Mouse (Mus musculus) embryo, embryonic 11 days (tissue): ENCODE measurements around the gene Abcf2.
"Not testable (repeated sequence)": the region's sequence is repeated elsewhere in the genome, so short reads cannot be mapped to it uniquely, and the experiment has no call there.

Source experiments
- DNase-seq: peaks from one replicate; pipeline ENCODE4 v3.0.0-alpha.2; 2015

The Abcf2 gene

DNA sequence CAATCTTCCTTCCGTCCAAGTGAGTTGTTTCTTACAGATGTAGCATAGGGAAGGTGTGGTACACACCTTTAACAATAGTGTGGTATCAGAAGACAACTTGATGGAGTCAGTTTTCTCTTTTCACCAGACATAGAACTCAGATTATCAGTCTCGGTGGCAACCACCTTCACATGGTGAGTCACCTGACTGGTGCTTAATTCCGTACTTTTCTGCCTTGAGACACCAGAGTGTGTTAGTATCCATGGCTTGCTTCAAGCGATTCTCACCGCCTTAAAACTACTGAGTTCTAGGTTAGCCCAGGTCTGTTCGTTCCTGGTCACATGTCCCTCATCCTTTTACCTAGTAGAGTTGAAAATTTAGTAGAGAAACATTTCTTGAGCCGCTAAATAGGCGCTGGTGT lies 8.8 kb upstream of the Abcf2 start:
- DNase-seq, result no peak

DNA sequence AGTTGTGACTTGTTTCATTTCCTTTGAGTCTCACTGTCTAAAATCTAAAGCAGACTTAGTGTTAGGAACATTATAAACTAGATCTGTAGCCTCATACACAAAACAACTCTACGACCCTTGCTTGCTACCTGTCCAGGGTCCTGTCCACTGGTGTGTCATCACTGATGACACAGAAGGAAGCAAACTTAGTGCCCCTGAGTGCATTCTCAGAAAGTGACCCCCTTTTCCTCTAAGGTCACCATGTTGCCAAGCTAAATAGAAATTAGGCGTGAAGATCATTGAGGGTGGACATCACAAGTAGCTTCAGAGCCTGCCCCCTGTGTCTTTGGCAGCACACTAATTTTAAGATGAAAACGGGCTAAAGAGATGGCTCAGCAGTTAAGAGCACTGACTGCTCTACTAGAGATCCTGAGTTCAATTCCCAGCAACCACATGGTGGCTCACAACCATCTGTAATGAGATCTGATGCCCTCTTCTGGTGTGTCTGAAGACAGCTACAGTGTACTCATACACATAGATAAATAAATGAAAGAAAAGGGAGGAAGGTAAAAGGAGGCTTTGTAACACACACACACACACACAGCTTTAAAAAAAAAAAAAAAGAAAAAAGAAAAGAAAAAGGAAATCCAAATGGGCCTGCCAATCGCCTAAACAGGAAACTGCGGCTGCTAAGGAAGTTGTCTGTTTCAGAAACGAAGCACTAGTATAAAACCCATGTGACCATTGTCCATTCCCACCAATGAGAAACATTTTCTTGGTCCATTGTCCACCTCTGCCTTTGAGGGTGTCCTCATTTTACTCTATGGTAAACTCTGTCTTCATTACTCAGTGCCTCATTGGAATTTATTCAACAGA lies 1.1 kb upstream of the Abcf2 start:
- DNase-seq, result no peak

DNA sequence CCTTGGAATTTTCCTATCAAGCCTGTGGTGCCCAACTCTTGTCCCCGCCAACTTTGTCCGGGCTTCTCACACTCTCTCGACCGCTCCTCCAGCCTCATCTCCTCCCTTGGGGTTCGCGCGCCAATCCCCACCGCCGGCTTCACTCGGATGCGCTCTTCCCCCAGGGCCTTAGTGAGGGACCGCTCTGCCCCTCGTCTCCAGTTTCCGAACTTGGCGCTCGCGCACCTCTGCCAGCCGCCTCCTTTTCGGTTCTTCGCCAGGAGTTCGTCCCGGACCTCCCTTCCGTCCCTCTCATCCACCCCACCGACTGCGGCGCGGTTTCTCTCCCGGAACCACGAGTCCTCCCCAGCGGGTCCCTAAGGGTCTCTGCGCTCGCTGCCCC lies 475 bp downstream of the Abcf2 start:
- DNase-seq, result peak; percentile 60

DNA sequence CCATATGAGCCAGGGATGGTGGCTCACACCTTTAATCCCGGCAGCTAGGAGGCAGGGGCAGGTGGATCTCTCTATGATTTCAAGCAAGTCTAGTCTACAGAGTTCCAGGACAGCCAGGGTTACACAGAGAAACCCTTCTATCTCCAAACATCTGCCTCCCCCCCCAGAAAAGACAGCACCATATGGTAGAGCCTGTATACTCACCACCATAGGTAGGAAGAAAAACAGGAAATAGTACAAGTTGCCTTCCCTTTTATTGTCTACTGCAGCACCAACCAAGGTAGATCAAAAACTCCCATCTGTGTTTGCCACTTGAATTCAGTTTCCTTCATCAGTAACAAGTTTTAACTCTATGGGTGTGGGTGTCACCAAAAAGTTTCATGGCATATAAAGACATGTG lies 1.3 kb downstream of the Abcf2 start:
- no peak for DNase-seq

DNA sequence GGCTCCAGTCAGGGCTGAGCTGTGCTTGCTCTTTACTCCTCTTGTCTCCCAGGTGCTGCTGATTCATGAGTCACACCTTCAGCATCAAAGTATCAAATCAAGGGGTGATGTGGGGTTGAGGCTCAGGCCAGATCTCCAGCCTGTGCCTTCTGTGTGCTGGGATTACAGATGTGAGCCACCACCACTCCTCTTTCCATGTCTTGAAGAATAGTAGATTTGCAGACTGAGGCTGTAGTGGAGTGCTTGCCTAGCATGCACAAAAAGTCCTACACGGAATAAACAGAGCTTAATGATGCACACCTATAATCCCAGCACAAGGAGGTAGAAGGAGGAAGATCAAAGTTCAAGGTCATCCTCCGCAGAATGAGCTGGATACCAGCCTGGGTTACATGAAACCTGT lies 20.6 kb downstream of the Abcf2 start, which contains the start of gene 4931409K22Rik:
4931409K22Rik (minus strand) TSS at position 101 of the 400 bp plus-strand sequence.
- no peak for DNase-seq

DNA sequence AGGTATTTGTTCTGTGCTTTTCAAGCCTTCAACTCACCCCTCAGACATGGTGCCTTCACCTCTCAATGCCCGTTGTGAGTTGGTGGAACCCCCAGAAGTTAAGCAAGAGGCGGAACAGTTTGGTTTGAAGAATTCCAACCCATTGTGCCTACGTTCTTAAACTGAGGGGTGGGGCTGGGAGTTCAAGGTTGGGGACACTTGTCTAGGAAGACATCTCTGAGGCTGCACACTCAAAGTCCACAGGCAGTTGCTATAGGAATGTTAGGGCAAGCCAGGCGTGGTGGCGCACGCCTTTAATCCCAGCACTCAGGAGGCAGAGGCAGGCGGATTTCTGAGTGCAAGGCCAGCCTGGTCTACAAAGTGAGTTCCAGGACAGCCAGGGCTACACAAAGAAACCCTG lies 21.9 kb downstream of the Abcf2 start:
- not testable (repeated sequence) for DNase-seq

DNA sequence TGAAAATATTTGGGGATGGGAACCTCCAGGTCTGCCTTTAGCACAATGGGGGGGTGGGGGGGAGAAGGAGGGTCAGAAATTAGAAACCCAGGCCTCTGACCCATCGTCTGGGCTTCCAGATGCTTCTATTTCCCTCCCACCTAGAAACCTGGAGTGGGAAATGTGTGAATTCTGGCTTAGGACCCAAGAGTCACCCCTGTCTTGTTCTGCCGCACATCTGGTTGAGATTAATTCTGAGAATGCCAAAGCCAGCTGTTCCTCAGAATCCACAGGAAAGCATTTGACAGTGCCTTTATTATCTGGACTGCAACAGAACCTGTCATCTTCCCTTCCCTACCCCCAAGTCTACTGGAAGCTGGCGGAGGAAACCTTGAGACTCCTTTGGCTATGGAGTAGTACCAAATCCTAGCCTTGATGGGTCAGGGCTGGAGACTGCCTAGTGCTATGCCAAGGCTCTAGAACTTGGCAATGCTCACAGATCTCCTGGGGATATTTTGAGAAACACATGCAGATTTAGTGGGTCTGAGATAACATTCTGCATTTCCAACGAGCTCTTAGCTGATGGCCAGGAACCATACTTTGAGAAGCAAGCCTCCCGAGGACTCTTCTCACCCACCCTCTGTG lies 23.5 kb downstream of the Abcf2 start:
- peak; percentile 62 for DNase-seq

DNA sequence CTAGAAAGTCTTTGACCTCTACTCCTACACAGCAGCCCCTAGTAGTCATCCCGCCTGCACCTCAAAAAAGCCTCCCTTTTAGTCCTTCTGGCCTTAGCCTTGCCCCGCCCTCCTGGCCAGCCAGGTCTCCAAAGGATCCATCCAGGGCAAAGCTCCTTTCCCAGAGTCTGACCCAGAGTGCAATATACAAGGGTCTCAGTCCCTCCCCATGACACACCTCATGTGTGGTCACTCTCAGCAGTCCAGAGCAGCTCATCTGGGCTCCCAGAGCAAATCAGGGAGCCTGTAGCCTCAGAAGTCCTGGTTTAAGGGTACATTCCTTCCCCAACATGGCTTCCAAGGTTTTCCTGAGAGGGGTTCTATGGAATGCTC lies 26.0 kb downstream of the Abcf2 start:
- no peak for DNase-seq

DNA sequence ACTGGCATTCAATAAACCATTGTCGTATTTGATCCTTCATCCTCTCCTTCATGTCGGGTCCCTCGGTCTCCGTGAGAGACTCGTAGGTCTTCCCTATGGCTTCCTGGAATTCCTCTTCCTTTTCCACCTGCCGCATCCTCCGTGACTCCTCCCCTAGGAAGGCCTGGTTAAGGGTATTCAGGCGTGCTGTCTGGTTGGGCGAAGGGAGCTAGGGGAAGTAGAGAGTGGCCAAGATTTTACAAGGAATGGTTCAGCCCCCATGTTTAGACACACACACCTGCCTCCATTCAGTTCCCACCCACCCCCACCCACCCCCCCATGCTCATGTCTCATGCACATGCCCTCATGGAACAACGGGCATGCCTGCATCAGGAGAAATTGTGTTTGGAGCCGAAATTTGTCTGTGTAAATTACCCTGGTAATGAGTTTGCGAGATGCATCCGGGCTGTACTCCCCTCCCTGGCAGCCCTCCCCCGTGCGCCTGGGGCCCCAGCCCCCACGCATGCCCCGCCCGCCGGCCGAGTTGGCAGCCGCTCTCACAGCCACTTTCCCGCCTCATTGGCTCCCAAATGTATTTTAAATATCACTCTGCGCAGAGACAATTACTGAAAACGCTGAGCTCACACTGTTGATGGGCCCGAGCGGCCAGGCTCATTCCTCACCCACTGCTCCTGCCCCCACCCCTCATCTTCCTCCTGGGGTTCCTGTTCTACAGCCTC lies 26.5 kb downstream of the Abcf2 start:
- peak; percentile 58 for DNase-seq

DNA sequence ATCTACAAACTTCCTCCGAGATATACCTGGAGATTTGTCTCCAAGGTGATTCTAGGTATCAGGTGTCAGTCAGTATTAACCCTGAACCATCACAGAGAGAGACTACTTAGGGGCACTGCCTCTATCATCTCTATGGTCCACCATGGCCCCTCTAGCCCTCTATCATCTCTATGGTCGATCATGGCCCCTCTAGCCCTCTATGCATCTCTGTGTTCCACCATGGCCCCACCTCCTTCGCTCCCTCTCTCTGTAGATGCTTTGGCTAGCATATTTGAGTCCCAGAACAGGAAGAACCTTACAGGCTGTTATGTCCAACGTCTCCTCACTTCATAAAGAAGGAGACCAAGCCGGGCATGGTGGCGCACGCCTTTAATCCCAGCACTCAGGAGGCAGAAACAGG lies 34.6 kb downstream of the Abcf2 start:
- DNase-seq, result no peak

DNA sequence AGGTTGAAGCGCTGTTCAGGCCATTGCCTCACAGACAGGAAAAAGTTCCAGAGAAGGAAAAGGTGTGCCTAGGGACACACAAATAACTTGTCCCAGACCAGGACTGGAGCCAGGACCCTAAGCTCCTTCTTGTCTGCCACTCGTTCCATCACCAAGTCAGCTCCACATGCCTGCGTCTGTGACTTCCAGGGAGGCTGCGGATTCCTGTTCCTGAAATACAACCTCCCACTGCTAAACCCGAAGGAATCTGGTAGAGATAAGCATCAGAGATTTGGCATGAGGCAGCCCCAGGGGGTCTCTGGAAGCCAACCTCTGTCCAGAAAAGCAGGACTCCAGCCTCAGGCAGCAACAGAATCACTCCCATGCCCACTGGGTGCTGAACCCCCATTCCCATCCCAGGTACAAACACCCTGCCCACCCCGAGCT lies 36.1 kb downstream of the Abcf2 start:
- DNase-seq, result no peak

DNA sequence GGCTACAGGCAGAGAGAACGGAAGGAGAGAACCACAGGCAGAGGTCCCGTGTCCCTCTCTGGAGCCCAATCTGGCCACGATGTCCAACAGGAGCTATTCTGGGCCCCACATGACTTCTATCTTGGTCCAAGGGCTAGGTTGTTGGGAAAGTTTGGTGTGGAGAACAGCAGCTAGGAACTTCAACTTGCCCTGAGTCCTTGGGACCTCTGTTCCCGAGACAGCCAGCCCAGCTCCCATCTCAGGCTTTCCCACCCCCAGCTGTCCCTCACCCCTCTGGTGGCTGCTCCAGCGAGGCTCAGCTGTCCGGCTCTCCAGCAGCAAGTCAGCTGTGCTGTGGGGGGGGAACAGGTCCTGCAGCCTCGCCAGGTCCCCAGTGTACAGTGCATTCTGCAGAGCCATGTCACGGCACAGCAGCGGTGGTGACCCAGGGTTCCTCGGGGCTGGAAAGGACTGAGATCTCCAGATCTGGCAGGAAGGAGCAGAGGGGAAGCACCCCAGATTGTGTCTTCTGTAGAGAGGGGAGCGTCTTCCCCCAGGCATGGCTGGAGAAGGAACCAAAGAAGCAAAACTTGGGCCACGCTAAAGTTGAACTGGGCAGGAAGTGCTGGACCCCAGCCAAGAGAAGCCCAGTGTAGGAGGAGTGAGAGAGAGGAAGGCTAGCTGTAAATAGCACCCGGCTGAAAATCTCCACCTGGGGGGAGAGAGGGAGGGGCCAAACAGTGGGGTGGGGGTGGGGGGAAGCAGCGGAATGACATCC lies 36.7 kb downstream of the Abcf2 start, which contains the start of gene Asb10:
Asb10 (minus strand) TSS at position 592 of the 757 bp plus-strand sequence.
- peak; percentile 17 for DNase-seq

DNA sequence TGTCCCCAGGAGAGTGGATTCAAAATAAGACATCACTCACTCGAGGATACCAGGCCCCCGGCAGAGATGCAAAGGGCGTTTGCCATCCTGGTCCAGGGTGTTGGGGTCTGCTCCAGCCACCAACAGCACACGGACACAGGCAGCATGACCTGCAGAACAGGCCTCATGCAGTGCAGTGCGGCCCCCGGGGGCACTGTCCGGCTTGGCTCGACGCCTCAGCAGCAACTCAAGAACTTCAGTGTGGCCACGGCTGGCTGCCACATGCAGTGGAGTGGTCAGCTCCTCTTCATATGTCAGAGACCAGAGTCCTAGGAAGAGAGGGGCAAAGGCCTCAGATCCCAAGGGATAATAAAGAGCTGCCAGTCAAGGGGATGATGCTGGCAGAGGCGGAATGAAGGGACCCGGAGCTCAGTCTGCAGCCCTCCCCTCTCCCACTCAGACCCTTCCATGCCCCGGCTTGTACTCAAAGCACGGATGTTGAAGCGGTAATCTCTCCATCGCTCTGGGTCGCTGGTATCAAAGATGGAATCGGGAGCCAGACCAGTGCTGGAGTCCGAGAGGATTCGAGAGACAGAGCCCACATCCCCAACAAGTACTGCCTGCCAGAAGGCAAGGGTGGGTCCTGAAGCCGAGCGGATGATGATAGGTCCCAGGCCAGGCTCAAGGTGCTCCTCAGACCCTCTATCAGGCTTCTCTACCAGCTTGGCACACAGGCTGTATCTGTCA lies 37.5 kb downstream of the Abcf2 start:
- no peak for DNase-seq

DNA sequence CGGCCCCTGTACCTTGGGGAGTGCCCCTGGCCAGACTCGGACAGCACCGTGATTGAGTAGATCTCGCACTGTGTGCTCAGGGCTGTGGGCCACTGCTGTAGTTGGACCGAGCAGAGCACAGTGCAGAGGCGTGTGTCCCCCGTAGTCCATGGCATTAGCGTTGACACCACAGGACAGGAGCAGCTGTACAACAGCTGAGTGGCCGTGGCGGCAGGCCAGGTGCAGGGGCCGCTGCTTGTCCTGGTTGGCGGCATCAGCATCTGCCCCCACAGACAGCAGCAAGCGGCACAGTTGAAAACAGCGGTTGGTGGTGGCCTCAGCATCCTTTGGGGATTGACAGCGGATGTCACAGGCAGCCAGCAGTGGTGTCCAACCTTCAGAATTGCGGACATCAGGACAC lies 39.6 kb downstream of the Abcf2 start:
- DNase-seq, result no peak

DNA sequence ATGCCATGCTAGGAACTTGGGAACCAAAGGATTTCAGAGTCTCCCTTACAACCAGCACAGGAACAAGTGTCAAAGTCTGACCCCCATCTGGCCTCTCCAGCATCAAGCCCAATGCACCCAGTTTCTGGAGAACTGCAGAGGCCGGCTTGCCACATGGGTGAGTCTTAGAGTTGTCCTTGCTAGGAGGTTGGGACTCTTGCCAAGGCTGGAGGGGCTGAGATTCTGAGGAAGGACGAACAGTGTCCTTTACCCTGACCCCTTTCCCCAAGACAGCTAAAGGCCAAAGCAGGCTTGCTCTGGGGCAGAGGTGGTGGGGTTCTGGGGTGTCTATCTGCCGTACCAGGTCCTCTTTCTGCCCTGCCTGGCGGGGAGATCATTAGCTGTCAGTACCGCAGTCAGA lies 40.8 kb downstream of the Abcf2 start:
- no peak for DNase-seq

DNA sequence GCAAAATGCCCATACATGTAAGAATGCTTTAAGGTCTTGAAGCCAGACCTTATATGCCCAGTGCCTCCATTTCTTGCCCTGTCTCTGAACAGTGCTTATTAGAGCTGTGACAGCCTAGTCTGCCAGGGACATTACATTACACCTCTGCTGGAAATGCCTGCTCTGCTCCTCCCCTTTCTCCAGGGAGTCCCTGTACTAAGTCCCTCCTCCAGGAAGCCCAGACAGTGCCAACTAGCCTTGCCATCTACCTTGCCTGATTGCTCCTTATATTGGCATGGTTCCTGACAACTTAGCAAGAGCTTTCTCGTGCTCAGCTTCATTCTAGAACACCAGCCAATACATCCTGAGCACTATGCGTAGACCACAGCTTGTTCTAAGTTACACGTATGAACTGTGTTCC lies 41.5 kb downstream of the Abcf2 start:
- DNase-seq, result no peak

DNA sequence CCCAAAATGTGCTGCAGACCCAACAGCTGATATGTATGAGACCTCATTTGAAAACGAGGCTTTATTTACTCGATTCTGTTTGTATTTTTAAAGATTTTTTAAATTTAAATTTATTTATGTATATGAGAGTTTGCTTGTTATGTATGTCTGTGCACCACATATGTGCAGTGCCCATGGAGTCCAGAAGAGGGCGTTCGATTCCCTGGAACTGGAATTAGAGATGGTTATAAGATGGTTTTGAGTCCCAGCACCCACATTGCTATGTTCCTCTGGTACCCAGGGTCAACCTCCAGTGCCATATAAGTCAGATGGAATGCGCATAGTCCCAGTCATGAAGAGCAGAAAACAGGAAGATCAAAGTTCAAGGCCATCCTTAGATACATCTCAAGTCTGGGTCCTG lies 43.0 kb downstream of the Abcf2 start:
- DNase-seq, result no peak

DNA sequence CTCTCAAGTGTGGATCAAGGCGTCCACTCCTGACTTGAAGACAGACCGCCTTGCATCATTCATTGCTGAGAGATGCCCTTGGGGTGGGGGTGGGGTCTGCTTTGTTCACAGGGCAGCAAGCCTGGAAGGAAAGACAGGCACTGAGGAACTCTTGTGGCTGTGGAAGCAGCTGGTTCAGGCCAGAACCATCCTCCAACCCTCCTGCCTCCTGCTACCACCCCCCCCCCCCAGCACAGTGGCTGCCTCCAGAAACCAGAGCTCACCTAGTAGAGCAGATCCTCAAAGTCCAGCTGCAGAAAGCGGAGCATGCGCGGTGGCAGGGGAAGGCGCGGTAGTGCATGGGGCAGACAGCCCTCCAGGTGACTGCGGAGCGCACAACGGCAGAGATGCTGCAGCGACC lies 43.9 kb downstream of the Abcf2 start:
- no peak for DNase-seq

DNA sequence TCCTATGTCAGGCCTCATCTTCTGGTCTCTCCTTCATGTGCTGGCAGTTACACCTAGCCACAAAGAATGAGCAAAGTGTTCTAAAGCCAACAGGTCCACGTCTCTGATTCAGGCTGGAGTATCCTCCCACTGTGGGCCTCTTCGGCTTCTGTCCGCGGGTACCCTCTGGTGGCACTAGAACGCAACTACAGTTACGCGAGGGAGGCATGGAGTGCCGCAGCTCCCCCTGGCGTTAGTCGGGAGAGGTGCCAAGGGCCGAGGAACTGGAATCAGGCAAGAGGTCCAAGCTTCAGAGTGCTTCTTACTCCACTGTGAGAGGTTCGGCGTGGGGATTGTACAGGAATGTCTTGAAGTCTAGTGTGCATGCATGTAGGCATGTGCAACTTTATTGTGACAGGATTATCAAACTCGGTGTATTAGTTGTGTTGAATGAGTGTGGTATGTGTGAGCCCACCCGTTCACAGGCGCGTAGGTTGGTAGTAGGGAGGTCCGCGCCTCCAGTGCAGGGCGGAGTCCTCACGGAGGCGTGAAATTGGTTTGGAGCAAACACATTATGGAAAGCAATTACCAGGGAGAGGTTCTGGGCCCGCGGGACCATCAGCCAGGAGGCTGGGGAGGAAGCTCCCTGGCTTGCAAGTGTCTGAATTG lies 47.1 kb downstream of the Abcf2 start:
- peak; percentile 90 for DNase-seq

DNA sequence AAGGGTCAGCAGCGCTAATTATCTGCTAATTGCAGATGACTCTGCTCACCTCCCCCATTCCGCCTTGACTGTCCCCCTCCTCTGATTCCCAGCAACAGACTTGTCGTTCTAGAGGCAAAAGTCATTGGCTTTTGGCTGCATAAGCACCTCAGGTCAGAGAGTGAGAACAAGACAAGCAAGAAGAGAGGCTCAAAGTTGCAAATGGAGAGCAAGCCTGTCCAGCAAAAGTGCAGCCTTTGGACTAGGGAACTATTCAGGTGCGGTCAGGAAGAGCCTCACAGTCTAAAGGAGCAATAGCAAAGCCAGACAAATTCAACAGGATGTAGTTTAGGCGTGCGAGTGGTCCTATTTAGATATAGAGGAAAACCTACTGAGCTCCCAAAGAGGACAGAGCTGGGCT lies 49.5 kb downstream of the Abcf2 start:
- DNase-seq, result no peak

DNA sequence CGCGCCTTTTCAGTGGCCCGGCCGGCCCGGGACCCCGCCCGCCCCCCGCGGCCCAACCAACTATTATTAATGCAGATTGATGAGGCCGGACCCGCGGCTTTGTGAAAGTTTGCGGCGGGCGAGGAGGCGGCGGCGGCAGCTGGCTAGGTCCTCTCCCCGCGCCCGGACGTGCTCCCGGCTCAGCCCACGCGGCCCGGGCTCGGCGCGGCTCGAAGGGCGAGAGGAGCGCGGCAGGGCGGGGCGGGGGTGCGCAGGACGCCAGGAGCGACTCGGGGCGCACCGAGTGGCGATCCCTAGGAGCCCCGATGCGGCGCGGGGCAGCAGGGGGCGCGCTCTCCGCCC lies 50.4 kb downstream of the Abcf2 start, which contains the start of gene Gbx1:
Gbx1 (minus strand) TSS at position 314 of the 342 bp plus-strand sequence.
- DNase-seq, result peak; percentile 80
